Mouse (Mus musculus) frontal cortex, postnatal 10 days (tissue): ENCODE results near the gene Ptgfrn.

Experiments used
- DNase-seq, 2 experiments: peaks; one replicate each; pipeline ENCODE4 v3.0.0; 2022; ENCODE audit warnings: low spot score in 2 of 2, mixed read lengths in 1 of 2

Ptgfrn gene

DNA sequence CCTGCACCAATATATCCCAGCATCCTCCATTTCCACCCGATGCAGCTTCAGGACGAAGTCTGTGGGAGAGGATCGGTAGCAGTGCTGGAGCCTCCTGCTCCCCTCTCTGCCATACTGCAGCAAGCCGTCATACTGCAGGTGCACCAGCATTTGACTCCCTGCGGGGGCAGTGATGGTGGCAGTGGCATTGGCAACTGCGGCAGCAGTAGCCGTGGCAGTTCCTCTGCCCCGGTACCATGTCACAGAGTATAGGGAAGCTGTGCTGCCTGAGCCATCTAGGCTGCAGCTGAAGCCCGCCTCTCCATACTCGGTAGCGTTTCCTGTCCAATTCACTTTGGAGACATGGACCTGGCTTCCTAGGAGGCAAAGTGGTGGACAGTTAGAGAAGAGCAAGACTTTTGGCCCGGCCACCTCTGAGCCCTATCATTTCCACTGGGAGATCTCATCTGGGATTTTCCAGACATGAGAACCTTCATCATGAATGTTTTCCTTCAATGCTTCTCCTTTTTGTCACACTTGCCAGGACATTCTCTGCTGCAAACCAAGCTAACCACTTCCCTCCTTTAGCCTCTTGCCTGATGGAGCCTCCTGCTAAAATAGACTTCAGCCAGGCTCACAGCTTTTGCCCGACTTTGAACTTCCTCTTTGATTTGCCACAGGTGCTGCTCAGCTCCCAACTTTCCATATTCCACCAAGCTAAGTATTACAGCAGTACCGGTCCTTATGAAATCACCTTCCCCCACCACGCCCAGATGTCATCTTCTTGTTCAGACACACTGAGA is 106.3 kb downstream of the Ptgfrn start:
- no peak for DNase-seq

DNA sequence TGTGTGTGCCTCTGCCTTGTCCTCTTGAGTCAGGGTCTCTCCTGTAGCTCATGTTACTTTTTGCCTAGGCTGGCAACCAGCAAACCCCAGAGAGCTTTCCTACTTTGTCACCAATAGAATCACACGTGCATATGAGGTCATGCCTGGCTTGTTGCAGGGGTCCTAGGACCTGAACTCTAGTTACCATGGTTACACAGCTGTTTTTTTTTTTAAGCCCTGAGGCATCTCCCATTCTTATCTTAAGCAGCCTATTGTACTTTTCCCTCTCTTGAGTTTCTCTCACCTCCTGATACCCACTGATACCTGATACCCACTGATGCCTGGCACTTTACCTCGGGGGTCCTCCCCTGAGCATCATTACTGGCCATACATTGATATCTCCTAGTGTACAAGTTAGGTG is 110.3 kb downstream of the Ptgfrn start:
- DNase-seq, result no peak

DNA sequence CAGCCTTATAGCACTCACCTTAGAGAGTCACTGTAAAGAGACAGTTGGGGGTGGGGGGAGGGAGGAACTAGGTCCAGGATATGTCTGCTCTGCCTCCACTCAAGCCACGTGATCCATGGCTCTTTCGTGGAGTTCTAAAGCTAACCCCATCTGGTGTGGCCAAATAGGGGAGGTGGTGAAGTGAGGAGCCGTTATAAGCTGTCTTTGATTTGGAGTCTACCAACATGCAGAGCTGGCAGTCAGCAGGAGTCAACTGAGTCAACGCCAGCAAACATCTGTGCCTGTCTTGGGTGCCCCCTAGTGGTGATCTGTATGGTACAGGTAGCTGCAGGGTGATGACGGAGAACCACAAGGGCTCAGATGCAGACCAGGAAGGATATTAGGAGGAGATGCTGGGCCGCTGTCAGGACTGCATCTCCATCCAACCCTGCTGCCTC is 111.2 kb downstream of the Ptgfrn start:
- peak in 1 of 2 experiments; percentile 52 for DNase-seq

GRCm38 (mm10) chr3:100997785-100998570 is 112.1 kb downstream of the Ptgfrn start:
- peak in 1 of 2 experiments; percentile 29 for DNase-seq

- no peak for DNase-seq
Observed at GRCm38 (mm10) chr3:100994252-100994651, 115.8 kb downstream of the Ptgfrn start.

DNA sequence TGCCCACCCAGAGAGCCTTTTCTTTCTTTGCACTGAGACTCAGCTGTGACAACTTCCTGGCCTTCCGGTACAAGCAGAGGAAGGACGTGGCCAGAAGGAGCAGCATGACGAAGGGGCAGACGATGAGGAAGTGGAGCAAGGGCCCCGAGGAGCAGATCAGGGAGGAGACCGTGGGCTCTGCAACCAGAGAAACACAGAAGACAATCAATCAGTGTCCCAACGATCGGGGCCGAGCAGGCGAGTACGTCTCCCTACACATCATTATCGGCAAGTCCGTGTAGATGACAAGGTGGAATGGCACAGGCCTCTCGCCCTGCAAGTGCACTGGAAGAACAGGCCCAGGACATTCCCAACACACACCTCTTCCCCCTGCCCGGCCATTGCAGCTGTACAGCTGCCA is 116.4 kb downstream of the Ptgfrn start:
- no peak for DNase-seq

DNA sequence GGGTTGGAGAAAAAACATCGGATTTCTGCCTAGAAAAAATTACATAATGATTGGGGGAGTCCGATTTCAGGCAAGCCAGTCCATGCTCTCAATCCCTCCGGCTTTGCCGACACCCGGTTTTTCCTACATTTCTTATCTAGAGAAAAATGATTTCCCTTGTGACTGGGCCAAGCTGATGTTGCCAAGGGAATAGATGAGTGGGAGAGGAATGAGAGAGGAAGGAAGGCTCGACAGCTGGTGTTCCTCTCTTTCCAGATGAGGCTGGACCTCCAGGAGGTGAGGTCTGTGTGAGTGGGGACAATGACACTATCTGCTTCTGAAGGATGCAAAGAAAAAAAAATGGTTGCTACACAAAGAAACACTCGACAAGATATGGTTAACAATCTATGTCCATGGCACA is 116.9 kb downstream of the Ptgfrn start:
- no peak for DNase-seq
